Mouse (Mus musculus) left cerebral cortex, postnatal 25 days (tissue): ENCODE measurements at regions not wholly inside any gene's neighbourhood (a gene's known extent, or its start where the extent isn't known, plus 50 kb on each side); places are given as distances from the start of the nearest gene placed in this dataset.

Source experiments
- DNase-seq, 2 experiments: peaks; one replicate each; pipeline ENCODE4 v3.0.0; 2022; ENCODE audit warnings: low spot score in 2 of 2, mixed read lengths in 1 of 2
- intact Hi-C: fragments of 180-260 bp; cut with DNase I; formaldehyde crosslinking; loops from one replicate; pipeline ENCODE4 v1.15.1; 2025

DNA sequence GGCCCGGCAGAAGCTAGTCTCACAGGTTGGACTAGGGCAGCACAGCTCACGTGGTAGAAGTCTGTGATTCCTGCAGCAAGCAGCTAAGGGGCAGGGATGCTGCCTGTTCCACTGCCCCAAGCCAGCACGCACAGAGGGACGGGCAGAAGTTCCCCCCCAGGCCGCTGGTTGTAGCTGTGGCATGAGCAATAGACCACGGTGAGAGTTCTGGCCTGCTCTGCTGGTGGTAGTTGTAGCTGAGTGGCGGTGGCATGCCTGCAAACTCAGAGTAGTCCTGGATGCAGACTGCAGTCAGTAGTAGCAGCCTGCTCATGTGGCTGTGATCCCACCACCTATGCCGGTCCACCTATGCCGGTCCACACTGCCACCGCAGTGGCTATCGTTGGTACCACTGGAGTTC is 71.5 kb upstream of the Rpl39l start:
- no peak for DNase-seq

DNA sequence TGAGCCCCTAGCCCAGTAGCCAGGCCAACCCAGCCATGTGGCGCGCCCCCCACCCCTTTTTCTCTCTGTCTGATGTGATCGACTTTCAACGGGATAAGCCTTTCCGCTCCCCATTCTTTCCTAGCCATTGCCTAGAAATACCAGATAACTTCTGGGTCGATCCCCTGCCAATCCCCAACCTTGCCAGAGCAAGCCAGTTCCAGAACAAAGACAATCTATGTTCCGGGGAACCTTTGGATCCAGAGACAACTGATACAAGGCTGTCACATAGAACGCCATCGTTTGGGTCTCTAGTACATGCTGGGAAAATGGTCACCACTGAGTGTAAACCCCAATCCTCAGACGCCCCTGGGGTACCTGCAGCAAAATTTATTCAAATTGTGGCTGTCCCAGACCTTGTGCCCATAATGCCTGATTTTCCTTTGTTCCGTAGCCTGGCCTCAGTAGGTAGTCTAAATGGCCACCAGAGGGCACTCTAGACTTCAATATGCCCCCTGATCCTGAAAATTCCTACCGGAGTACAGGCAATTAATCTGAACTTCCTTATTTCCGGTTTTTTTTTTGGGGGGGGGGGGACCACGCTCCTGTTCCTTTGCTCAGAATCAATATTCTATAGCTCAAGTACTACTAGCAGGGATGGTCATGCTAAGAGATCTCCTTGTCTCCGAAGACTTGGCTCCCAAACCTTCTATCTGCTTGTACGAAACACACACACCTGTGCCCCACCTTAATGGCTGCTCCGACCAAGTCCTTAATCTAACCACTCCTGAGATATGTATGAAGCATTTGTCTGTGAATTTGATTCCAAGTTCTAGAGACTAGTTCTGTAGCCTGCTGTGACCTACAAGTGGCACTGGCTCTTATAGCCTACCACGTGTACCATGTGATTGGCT is 81.3 kb upstream of the Rpl39l start:
- DNase-seq, result peak; percentile 55 to 63
- intact Hi-C loops, result loop anchor here (5.0 kb wide), 3 partner anchors 189 to 434 kb away; partner anchors contain the start of gene Tekt5

More for the DNA sequence above, 71.5 kb upstream of the Rpl39l start:
- intact Hi-C loops, result no loop called here

GRCm38 (mm10) chr16:10086341-10086740 is 83.7 kb upstream of the Rpl39l start:
- DNase-seq, result no peak
- intact Hi-C loops, result loop anchor here (5.0 kb wide), 3 partner anchors 191 to 436 kb away; partner anchors contain the start of gene Tekt5

DNA sequence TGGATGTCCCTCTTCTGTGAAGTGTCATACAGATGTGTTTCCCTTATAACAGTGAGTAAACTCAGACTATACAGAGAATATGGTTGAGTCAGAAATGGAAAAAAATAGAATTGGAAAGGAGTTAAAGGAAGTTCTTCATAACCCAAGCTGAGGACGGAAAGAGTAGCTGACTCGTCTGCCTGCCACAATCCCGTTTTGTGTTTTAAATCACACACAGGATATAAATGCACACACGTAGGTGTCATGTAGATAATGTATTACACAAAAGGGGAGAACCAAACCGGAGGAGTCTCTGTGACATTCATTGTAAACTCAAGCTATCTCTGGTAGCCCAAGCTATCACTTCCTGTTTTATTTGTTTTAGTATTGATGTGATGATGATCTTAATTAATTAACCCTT is 84.6 kb upstream of the Rpl39l start:
- intact Hi-C loops, result loop anchor here (5.0 kb wide), 3 partner anchors 192 to 437 kb away; partner anchors contain the start of gene Tekt5
- peak in 1 of 2 experiments; percentile 79 for DNase-seq

DNA sequence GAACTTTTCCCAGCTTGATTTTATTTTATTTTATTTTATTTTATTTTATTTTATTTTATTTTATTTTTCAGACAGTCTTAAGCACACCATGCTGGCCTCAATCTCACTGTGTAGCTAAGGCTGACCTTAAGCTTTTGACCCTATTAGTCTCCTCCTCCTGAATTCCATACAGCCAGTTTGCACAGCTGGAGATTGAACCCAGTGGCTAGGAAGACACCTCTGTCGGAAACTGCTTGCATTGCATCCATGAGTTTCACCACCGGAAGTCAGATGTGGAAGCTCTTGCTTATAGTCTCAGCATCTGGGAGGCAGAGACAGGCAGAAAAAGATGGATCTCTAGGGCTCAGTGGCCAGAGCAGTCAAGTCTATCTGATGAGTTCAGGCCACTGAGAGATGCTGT is 86.4 kb upstream of the Grin2a start:
- no peak for DNase-seq
- intact Hi-C loops, result no loop called here

- DNase-seq, result no peak
- intact Hi-C loops, result no loop called here
Measured at GRCm38 (mm10) chr16:10080121-10080679, 84.8 kb upstream of the Grin2a start.

GRCm38 (mm10) chr16:10073158-10073557 is 77.8 kb upstream of the Grin2a start:
- DNase-seq, result peak; percentile 57 to 75
- intact Hi-C loops, result no loop called here

DNA sequence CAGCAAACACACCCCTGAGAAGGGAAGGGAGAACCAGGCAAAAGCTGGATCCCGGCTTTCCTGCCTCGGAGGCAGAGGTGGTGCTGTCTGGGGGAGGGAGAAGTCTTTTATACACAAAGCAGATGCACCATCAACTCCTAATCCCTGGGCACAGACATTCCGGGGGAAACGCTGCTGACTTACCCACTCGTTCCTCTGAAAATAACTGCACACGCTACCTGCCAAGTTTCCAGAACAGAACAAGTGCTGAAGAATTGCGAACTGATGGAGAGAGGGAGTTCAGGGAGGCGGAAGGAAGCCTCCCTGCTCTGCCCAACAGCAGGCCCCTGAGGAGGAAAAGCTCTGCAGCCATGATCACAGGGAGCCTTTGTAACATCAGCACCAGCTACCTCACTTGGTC is 68.1 kb upstream of the Grin2a start:
- intact Hi-C loops, result loop anchor here (1.0 to 5.0 kb wide), 3 partner anchors 30 to 1056 kb away; partner anchors contain the start of gene Grin2a
- DNase-seq, result peak; percentile 68 to 97

- DNase-seq, result peak in 1 of 2 experiments; percentile 46
- intact Hi-C loops, result no loop called here
Measured at GRCm38 (mm10) chr16:10058094-10058493, 62.7 kb upstream of the Grin2a start.
